Mouse (Mus musculus) thymus, adult 2 months (tissue): ENCODE measurements around the gene Trim8.

Experiments used
- CTCF ChIP-seq: fragments of 200-500 bp; IDR thresholded peaks from 2 replicates; pipeline ENCODE4 v1.5.1; 2012; ENCODE audit warnings: mild to moderate bottlenecking, control low read depth, low read length, moderate library complexity, borderline replicate concordance; ENCODE audit not compliant: control insufficient read depth, poor library complexity, insufficient read depth; ENCODE audit errors: extremely low read depth
- POLR2A ChIP-seq: fragments of 200-500 bp; IDR thresholded peaks from 2 replicates; pipeline ENCODE4 v1.6.1; 2012; ENCODE audit warnings: mild to moderate bottlenecking, low read length, control low read depth, moderate library complexity; ENCODE audit not compliant: control insufficient read depth, poor library complexity, insufficient read depth; ENCODE audit errors: extremely low read depth

DNA sequence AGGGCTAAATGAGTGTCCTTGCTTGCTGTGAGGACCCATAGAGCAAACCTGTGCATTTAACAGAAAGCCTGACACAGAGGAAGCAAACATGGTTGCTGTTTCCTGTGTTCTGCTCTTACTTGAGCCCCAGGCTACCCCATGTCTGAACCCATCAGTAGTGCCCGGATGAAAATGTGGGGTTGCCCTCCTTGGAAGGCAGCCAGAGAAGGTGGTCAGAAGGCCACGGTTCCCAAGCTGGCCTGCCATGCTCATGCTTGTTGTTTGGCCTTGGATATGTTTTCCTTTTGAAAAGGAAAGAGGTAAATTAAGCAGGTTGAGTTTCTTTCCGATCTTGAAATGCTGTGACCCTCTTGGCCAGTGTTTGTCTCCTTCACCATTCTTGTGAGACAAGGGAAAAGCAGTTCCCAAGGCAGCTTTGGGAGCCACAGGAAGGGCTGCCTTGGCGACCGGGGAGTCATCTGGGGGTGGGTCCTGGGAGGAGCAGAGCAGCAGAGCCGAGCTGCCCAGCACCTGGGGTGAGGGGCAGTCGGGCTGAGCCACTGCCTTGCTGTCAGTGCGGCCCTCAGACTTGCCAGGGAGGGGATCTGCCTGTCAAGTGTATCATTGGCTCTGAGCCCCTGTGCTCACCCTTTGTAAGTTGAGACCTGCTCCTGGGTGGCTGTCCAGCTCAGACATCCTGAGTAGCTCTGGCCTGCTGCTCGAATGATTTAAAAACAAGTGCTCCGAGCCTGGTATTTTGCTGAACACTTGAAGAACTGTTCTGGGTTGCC, 30.0 kb upstream of the Trim8 start:
- TF ChIP-seq CTCF (no peak), POLR2A (no peak)
